Mouse (Mus musculus): ENCODE measurements around the gene Frat2. TPM values are rescaled to one million over a fixed set of nuclear protein-coding genes. Genes with fewer than 3 reads are reported as not detected.
A peak's percentile ranks its signal among the peaks of the same experiment; 100 is the strongest.

Frat2 gene
- total RNA-seq, 2 experiments from 2014 or later, result 13.9 to 14.9 TPM

GRCm38 (mm10) chr19:41846366-41847090 is 1.4 kb downstream of the Frat2 start:
- DNase-seq (ENCODE audit: extremely low spot score in 1 of 2, low spot score in 1 of 2), result no peak

DNA sequence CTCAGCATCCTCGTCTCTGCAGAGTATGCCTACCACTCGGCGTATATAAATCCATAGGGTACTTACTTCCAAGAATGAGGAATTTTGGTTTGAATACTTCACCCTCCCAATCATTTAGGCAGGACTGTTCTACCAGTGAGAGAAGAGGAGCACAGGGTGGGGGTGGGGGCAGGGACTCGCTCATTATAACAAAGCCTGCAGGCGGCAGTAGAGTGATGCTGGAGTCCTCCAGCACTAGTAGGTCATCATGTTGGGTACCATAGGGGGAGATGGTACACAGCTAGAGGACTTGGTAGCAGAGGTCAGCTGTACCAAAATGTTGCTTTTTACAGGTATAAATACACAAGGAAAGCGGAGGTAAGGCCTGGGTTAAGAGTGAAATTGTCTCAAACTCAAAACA is 3.6 kb downstream of the Frat2 start:
- DNase-seq (ENCODE audit: extremely low spot score in 1 of 2, low spot score in 1 of 2), result no peak

GRCm38 (mm10) chr19:41842706-41843105 is 5.2 kb downstream of the Frat2 start:
- no peak for DNase-seq (ENCODE audit: extremely low spot score in 1 of 2, low spot score in 1 of 2)

GRCm38 (mm10) chr19:41842196-41842595 is 5.7 kb downstream of the Frat2 start:
- DNase-seq (ENCODE audit: extremely low spot score in 1 of 2, low spot score in 1 of 2), result no peak

GRCm38 (mm10) chr19:41841105-41841750 is 6.7 kb downstream of the Frat2 start:
- DNase-seq (ENCODE audit: extremely low spot score in 1 of 2, low spot score in 1 of 2), result no peak

DNA sequence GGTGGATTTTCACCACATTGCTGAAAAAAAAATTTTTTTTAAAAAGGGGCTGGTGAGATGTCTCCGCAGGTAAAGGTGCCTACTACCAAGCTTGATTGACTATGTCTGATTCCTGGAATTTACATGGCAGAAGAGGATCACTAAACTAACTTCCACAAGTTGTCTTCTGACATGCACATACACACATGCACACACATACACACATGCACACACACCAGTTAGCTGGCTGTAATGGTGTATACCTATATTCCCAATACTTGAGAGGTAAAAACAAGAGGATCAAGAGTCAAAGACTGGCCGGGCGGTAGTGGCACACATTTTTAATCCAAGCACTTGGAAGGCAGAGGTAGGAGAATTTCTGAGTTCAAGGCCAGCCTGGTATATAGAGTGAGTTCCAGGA is 8.2 kb downstream of the Frat2 start:
- no peak for DNase-seq (ENCODE audit: extremely low spot score in 1 of 2, low spot score in 1 of 2)

- DNase-seq (ENCODE audit: extremely low spot score in 1 of 2, low spot score in 1 of 2), result no peak
These were observed 9.1 kb downstream of the Frat2 start for GRCm38 (mm10) chr19:41838808-41839207.

DNA sequence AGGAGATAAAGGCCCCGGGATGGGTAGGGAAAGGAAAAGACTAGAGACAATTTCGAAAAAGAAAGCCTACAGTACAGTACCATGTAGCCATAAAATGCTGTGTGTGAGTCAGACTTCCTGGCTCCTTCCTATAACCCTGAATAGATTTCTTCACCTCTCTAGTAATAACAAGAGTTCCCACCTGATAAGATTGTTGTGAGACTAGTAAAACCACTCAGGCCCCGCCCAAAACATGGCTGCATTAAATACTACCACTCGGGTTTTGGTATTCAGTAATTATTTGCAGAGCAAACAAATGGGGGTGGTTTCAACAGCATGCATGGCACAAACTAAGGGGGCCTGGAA is 10.0 kb downstream of the Frat2 start:
- no peak for DNase-seq (ENCODE audit: extremely low spot score in 1 of 2, low spot score in 1 of 2)

GRCm38 (mm10) chr19:41837194-41837916 is 10.6 kb downstream of the Frat2 start:
- DNase-seq (ENCODE audit: extremely low spot score in 1 of 2, low spot score in 1 of 2), result no peak

GRCm38 (mm10) chr19:41836719-41837118 is 11.2 kb downstream of the Frat2 start:
- no peak for DNase-seq (ENCODE audit: extremely low spot score in 1 of 2, low spot score in 1 of 2)

DNA sequence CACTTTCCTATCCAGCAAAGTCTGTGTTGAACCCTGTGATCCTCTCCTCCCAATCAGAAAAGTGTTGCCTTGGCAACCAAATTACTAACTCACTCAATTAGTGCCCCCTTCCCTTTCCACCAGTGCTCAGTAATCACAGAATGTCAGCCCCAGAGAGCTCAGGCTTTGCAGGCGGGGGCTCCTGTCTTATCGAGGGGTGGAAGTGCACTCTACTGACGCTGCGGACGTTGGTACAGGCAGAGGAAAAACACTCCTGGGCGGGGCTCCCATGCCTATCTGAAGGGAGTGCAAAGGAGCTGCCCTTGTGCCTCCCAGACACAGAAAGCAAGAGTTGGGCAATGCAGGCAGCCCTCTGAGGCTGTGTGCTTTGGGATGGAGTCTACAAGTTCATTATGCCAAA is 12.1 kb downstream of the Frat2 start:
- DNase-seq (ENCODE audit: extremely low spot score in 1 of 2, low spot score in 1 of 2), result peak; percentile 44 to 45

DNA sequence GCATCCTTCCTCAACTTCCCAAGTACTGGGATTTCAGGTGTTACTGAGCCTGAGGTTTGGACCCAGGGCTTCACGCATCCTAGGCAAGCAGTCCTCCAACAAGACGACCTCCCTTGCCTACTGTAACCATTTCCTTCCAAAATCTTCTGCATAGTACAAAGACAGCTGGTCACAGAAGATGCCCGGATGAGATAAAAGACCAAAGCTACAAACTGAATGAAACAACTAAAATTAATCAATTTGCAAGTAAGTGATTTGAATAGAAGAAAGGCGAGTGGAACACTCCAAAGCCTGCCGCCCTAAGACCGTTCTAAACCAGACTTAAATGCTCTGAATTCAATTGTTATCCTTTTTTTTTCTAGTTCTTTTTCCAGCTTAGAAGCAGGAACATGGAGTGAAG is 12.5 kb downstream of the Frat2 start:
- no peak for DNase-seq (ENCODE audit: extremely low spot score in 1 of 2, low spot score in 1 of 2)

GRCm38 (mm10) chr19:41832501-41833201 is 15.3 kb downstream of the Frat2 start:
- DNase-seq (ENCODE audit: extremely low spot score in 1 of 2, low spot score in 1 of 2), result no peak

GRCm38 (mm10) chr19:41831718-41832391 is 16.1 kb downstream of the Frat2 start:
- no peak for DNase-seq (ENCODE audit: extremely low spot score in 1 of 2, low spot score in 1 of 2)

DNA sequence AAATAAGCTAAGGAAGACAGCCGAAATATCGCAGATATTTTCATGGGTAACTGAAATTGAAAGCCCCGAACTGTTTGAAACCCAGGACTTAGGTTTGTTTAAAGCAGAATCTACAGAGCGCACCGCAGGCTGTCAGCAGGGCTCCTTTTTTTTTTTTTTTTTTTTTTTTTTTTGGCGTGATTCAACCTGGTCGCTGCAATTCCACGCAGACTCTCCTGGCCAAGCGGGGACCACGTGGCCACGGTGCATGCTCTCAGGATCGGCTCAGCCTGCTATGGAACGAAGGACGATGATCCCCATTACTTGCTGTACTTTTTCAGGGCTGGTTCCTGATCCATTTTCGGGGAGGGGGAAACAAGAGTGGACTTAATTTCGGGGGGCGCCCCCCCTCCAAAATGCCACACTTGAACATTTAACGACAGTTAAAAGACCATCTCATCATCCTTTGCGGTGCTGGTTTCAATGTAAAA is 16.8 kb downstream of the Frat2 start:
- DNase-seq (ENCODE audit: extremely low spot score in 1 of 2, low spot score in 1 of 2), result peak in 1 of 2 experiments; percentile 23

DNA sequence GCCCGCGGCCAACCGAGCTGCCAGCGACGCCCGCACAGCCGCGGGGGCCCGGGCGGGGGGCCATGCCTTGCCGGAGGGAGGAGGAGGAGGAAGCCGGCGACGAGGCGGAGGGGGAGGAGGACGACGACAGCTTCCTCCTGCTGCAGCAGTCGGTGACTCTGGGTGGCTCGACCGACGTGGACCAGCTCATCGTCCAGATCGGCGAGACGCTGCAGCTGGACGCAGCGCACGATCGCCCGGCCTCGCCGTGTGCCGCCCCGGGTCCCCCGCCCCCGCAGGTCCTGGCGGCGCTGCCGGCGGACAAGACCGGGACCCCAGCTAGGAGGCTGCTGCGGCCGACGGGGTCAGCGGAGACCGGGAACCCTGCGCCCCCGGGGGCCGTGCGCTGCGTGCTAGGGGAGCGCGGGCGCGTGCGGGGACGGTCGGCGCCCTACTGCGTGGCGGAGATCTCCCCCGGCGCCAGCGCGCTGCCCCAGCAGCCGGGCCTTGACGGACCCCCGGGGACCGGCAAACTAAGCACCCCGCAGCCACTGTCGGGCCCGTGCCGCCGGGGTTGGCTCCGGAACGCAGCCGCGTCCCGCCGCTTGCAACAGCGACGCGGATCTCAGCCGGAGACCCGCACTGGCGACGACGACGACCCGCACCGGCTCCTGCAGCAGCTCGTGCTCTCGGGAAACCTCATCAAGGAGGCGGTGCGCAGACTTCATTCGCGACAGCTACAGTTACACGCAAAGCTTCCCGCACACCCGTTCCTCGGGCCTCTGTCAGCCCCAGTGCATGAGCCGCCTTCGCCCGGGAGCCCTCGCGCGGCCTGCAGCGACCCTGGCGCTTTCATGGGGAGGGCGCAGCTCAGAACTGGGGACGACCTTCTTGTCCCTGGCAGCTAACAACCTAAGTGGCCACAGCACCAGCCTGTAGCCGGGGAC is 17.6 kb downstream of the Frat2 start:
- peak; percentile 33 to 53 for DNase-seq (ENCODE audit: extremely low spot score in 1 of 2, low spot score in 1 of 2)

- DNase-seq (ENCODE audit: extremely low spot score in 1 of 2, low spot score in 1 of 2), result peak; percentile 80 to 92
These were observed 18.4 kb downstream of the Frat2 start, which contains the start of gene Frat1 for GRCm38 (mm10) chr19:41829381-41830105. Frat1 (plus strand) TSS chr19:41829970.

DNA sequence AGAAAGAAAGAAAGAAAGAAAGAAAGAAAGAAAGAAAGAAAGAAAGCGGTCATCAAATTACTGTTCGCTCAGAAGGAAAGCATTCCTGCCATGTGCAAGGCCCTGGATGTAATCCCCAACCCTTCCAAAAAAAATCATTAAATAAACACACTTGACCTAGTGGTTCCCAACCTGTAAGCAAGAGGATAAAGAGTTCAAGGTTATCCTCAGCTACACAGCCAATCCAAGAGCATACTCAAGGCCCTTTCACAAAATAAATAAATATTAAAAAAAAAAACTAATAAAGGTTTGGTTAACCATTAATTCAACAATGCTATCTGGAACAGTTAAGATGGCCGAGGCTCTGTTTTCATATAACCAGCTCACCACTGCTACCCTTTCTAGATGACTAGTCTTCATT is 19.0 kb downstream of the Frat2 start:
- DNase-seq (ENCODE audit: extremely low spot score in 1 of 2, low spot score in 1 of 2), result no peak
